Mouse (Mus musculus) left cerebral cortex, postnatal 10 days (tissue): ENCODE measurements at regions not wholly inside any gene's neighbourhood (a gene's known extent, or its start where the extent isn't known, plus 50 kb on each side); places are given as distances from the start of the nearest gene placed in this dataset.

ENCODE experiments used
- DNase-seq, 2 experiments: peaks; one replicate each; pipeline ENCODE4 v3.0.0; 2021 to 2022; ENCODE audit warnings: low spot score in 2 of 2, mixed read lengths in 1 of 2; ENCODE audit errors: extremely low spot score in 1 of 2
- intact Hi-C: fragments of 180-260 bp; cut with DNase I; formaldehyde crosslinking; loops from one replicate; pipeline ENCODE4 v1.15.1; 2025

- intact Hi-C loops = no loop called here
- peak in 1 of 2 experiments; percentile 30 for DNase-seq
These were observed 285.8 kb upstream of the Auts2 start for GRCm38 (mm10) chr5:132828993-132829392.

- DNase-seq = no peak
- intact Hi-C loops = no loop called here
These were observed 284.6 kb upstream of the Auts2 start for GRCm38 (mm10) chr5:132827555-132828333.

- no peak for DNase-seq
- intact Hi-C loops = no loop called here
These were observed 282.9 kb upstream of the Auts2 start for GRCm38 (mm10) chr5:132826009-132826408.

GRCm38 (mm10) chr5:132817665-132818064 is 274.5 kb upstream of the Auts2 start:
- intact Hi-C loops = no loop called here

GRCm38 (mm10) chr5:132809181-132809580 is 266.0 kb upstream of the Auts2 start:
- DNase-seq = no peak
- intact Hi-C loops = no loop called here

More at GRCm38 (mm10) chr5:132817665-132818064, 274.5 kb upstream of the Auts2 start:
- no peak for DNase-seq

GRCm38 (mm10) chr5:132796061-132796460 is 252.9 kb upstream of the Auts2 start:
- no peak for DNase-seq
- intact Hi-C loops = no loop called here

GRCm38 (mm10) chr5:132792484-132792883 is 249.3 kb upstream of the Auts2 start:
- intact Hi-C loops = no loop called here
- no peak for DNase-seq

GRCm38 (mm10) chr5:132785291-132785690 is 242.1 kb upstream of the Auts2 start:
- intact Hi-C loops = no loop called here
- DNase-seq = no peak

GRCm38 (mm10) chr5:132784791-132785190 is 241.6 kb upstream of the Auts2 start:
- intact Hi-C loops = no loop called here
- no peak for DNase-seq

- intact Hi-C loops = no loop called here
- no peak for DNase-seq
These were observed 231.1 kb upstream of the Auts2 start for GRCm38 (mm10) chr5:132774141-132774680.

GRCm38 (mm10) chr5:132760396-132760795 is 217.3 kb upstream of the Auts2 start:
- intact Hi-C loops = no loop called here
- no peak for DNase-seq

GRCm38 (mm10) chr5:132759751-132760150 is 216.6 kb upstream of the Auts2 start:
- intact Hi-C loops = no loop called here
- no peak for DNase-seq

GRCm38 (mm10) chr5:132758941-132759340 is 215.8 kb upstream of the Auts2 start:
- intact Hi-C loops = no loop called here
- no peak for DNase-seq

GRCm38 (mm10) chr5:132737966-132738365 is 194.8 kb upstream of the Auts2 start:
- no peak for DNase-seq
- intact Hi-C loops = no loop called here

- intact Hi-C loops = no loop called here
- DNase-seq = no peak
These were observed 185.6 kb upstream of the Auts2 start for GRCm38 (mm10) chr5:132728689-132729189.

GRCm38 (mm10) chr5:132724467-132724866 is 181.3 kb upstream of the Auts2 start:
- no peak for DNase-seq
- intact Hi-C loops = no loop called here

GRCm38 (mm10) chr5:132710301-132710700 is 167.2 kb upstream of the Auts2 start:
- no peak for DNase-seq
- intact Hi-C loops = no loop called here

GRCm38 (mm10) chr5:132707531-132707930 is 164.4 kb upstream of the Auts2 start:
- DNase-seq = no peak

GRCm38 (mm10) chr5:132703455-132704100 is 160.4 kb upstream of the Auts2 start:
- no peak for DNase-seq

More at GRCm38 (mm10) chr5:132707531-132707930, 164.4 kb upstream of the Auts2 start:
- intact Hi-C loops = no loop called here

GRCm38 (mm10) chr5:132702573-132702972 is 159.4 kb upstream of the Auts2 start:
- no peak for DNase-seq
- intact Hi-C loops = no loop called here

More at GRCm38 (mm10) chr5:132703455-132704100, 160.4 kb upstream of the Auts2 start:
- intact Hi-C loops = no loop called here
